Mouse (Mus musculus): ENCODE measurements around the gene Nubp2. TPM values are rescaled to one million over a fixed set of nuclear protein-coding genes. Genes with fewer than 3 reads are reported as not detected.

Gene Nubp2
- polyA plus RNA-seq, 1 experiment = 39.0 TPM

DNA sequence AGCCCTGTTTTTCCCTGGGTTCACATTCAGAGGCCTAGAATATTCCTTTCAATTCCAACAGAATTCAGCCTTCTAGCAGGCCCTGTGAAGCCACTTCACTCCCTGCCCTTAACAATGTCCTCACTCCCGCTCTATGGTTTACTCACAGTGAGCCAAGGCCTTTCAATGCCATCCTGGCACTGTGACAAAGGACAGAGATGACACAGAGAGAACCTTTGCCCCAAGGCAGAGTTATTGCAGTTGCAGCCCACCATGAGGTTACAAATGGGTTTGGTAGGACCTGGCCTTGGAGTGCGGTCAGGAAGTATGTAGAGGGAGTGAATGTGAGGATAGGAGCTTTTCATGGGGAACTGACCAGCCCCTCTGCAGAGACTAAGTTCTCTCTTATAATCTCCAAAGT is 21.4 kb upstream of the Nubp2 start:
- TF ChIP-seq CTCF (IDR thresholded peaks at IDR 0.05; ENCODE audit: borderline replicate concordance, insufficient read depth, low read depth, low read length) (no peak), POLR2A (IDR thresholded peaks at IDR 0.05; ENCODE audit: borderline replicate concordance, insufficient read depth, low read length) (no peak)
- DNase-seq = peak in 1 of 2 experiments; percentile 5
- Histone ChIP-seq H3K27ac (ENCODE audit: insufficient read depth, low read length) (no peak overlapping the region), H3K4me3 (replicated peaks; ENCODE audit: insufficient read depth, low read depth, low read length) (no peak overlapping the region), H3K27me3 (ENCODE audit: control insufficient read depth, insufficient read depth, low read length) (no peaks in the 10 kb centered on the region), H3K4me1 (ENCODE audit: control insufficient read depth, insufficient read depth, low read length) (no peaks in the 10 kb centered on the region)
- 80% methylated on average over 2 of the region's 2 CpGs for WGBS

DNA sequence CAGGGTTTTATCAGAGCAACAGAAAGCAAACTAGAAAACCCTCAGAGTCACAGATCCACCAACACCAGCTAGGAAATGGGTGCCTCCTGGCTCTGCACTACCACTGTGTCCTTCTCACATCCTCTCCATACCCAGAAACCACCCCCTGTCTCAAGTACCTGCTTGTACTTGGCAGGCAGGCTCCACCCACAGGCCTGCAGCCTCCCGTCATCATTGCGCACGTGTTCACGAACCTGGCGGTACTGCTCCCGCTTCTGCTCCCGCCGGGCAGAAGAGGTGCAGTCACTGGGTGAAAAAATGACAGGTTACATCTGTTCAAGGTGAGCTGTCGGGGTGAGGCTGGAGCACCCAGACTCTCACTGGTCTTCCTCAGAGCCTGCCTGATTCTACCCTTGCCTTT is 17.6 kb upstream of the Nubp2 start:
- TF ChIP-seq POLR2A (IDR thresholded peaks at IDR 0.05; ENCODE audit: borderline replicate concordance, insufficient read depth, low read length) (no peak), CTCF (IDR thresholded peaks at IDR 0.05; ENCODE audit: borderline replicate concordance, insufficient read depth, low read depth, low read length) (no peak)
- 91% methylated on average over 9 of the region's 9 CpGs for WGBS
- Histone ChIP-seq H3K27ac (ENCODE audit: insufficient read depth, low read length) (no peak overlapping the region), H3K4me1 (ENCODE audit: control insufficient read depth, insufficient read depth, low read length) (peaks cover 6% of the 10 kb centered on the region), H3K27me3 (ENCODE audit: control insufficient read depth, insufficient read depth, low read length) (no peaks in the 10 kb centered on the region), H3K4me3 (replicated peaks; ENCODE audit: insufficient read depth, low read depth, low read length) (no peak overlapping the region)
- no peak for DNase-seq

DNA sequence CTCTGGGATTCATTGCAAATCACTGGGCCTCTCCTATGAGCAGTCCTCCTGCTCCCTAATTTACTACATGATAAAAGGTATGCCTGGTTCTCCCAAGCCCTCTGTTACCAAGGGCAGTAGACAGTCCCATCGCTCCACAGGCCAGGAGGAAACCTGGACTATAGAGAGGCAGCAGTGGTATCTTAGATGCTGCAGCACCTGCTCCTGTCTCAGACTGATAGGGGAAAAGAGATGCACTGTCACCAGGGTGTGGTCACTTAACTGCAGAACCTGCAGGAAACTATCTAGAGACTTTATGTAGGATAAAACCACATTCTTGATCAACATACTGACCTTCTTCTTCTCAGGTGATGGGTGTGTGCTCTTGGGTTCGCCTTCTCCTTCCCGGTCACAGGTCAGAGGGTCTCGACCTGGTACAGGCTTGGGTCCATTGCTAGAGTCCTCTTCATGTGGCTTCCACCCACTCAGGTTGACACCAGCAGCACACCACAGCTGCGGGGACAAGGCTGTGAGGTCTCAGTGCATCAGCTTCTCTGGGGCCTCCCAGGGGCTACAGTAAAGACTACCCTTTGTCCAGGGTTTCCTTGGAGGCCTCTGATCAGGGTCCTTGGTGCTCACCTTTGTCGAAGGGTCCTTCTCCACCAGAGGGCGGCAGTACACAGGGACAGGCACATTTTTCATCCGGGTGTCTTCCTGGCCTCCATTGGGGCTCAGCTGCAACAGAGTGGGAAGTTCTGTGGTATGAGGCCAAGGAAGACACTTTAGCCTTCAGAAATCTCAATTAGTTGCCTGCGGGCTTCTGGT is 16.7 kb upstream of the Nubp2 start:
- Histone ChIP-seq H3K4me1 (ENCODE audit: control insufficient read depth, insufficient read depth, low read length) (peaks cover 14% of the 10 kb centered on the region), H3K27ac (ENCODE audit: insufficient read depth, low read length) (no peak overlapping the region), H3K4me3 (replicated peaks; ENCODE audit: insufficient read depth, low read depth, low read length) (no peak overlapping the region), H3K27me3 (ENCODE audit: control insufficient read depth, insufficient read depth, low read length) (no peaks in the 10 kb centered on the region)
- DNase-seq = peak in 1 of 2 experiments; percentile 44
- 59% methylated on average over 9 of the region's 9 CpGs for WGBS
- TF ChIP-seq POLR2A (IDR thresholded peaks at IDR 0.05; ENCODE audit: borderline replicate concordance, insufficient read depth, low read length) (no peak), CTCF (IDR thresholded peaks at IDR 0.05; ENCODE audit: borderline replicate concordance, insufficient read depth, low read depth, low read length) (peak; percentile 28; the same call in 1 of the 2 replicates)

DNA sequence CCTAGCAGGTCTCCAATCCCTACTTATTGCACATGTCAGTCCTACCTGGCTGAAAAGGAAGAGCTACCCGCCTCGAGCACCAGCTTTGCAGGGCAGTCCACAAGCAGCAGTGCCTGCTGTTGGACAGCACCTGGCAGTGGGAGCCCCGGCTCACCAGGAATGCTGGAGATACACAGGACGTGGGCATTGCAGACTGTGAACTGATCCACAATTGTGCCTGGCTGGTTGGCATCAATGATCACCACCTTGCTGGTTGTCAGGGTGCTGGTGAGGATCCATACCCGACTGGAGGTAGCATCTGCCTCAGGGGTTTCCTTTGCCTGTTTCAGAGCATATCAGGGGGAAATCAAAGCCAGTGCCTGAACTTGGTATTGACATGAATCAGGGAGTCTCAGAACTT is 16.0 kb upstream of the Nubp2 start:
- peaks cover 22% of the 10 kb centered on the region for H3K4me1 ChIP-seq (ENCODE audit: control insufficient read depth, insufficient read depth, low read length)
- no peak overlapping the region for H3K4me3 ChIP-seq (replicated peaks; ENCODE audit: insufficient read depth, low read depth, low read length)
- H3K27me3 ChIP-seq (ENCODE audit: control insufficient read depth, insufficient read depth, low read length) = no peaks in the 10 kb centered on the region
- H3K27ac ChIP-seq (ENCODE audit: insufficient read depth, low read length) = no peak overlapping the region
- WGBS = 89% methylated on average over 5 of the region's 5 CpGs
- DNase-seq = no peak
- no peak for TF ChIP-seq POLR2A (IDR thresholded peaks at IDR 0.05; ENCODE audit: borderline replicate concordance, insufficient read depth, low read length)
- TF ChIP-seq CTCF (IDR thresholded peaks at IDR 0.05; ENCODE audit: borderline replicate concordance, insufficient read depth, low read depth, low read length) = no peak

DNA sequence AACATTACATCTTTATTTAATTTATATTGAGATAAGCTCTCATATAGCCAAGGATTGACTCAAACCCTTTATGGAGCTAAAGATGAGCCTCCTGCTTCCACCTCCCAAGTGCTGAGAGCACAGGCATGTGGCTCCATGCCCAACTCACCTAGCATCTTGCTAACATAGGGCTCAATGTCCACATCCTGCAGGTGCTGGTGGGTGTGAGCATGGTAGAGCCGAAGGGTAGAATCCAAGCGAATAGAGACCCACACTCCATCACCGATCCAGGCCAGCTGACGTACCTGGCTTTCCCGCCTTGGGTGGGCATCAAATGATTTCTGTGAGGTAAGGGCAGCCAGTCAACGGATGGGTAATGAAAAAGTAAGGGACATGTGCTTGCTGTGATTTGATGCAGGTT is 13.9 kb upstream of the Nubp2 start:
- WGBS = 95% methylated on average over 6 of the region's 6 CpGs
- H3K4me3 ChIP-seq (replicated peaks; ENCODE audit: insufficient read depth, low read depth, low read length) = no peak overlapping the region
- DNase-seq = no peak
- H3K27me3 ChIP-seq (ENCODE audit: control insufficient read depth, insufficient read depth, low read length) = no peaks in the 10 kb centered on the region
- no peak overlapping the region for H3K27ac ChIP-seq (ENCODE audit: insufficient read depth, low read length)
- no peak for TF ChIP-seq POLR2A (IDR thresholded peaks at IDR 0.05; ENCODE audit: borderline replicate concordance, insufficient read depth, low read length)
- TF ChIP-seq CTCF (IDR thresholded peaks at IDR 0.05; ENCODE audit: borderline replicate concordance, insufficient read depth, low read depth, low read length) = no peak
- H3K4me1 ChIP-seq (ENCODE audit: control insufficient read depth, insufficient read depth, low read length) = peaks cover 24% of the 10 kb centered on the region

DNA sequence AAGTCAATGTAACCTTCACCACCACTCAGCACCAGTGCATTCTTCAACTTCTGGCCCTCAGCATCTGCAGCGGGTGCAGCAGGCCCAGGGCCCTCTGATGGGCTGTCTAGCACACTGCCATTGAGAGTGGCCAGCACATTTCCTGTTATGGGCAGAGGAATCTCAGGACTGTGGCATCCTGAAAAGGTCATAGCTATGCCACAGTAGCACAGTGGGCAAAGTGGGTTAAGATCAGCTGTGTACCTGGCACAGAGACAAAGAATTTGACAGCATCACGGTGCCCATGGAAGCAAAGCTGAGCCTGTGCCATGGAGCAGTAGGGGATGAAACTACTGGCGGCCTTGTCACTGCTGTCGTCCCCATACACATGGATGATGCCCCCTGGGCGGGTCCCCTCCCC is 13.0 kb upstream of the Nubp2 start:
- no peak for TF ChIP-seq CTCF (IDR thresholded peaks at IDR 0.05; ENCODE audit: borderline replicate concordance, insufficient read depth, low read depth, low read length)
- TF ChIP-seq POLR2A (IDR thresholded peaks at IDR 0.05; ENCODE audit: borderline replicate concordance, insufficient read depth, low read length) = no peak
- WGBS = 27% methylated on average over 5 of the region's 5 CpGs
- peak in 1 of 2 experiments; percentile 26 for DNase-seq
- no peak overlapping the region for H3K4me3 ChIP-seq (replicated peaks; ENCODE audit: insufficient read depth, low read depth, low read length)
- H3K4me1 ChIP-seq (ENCODE audit: control insufficient read depth, insufficient read depth, low read length) = peaks cover 24% of the 10 kb centered on the region
- no peaks in the 10 kb centered on the region for H3K27me3 ChIP-seq (ENCODE audit: control insufficient read depth, insufficient read depth, low read length)
- no peak overlapping the region for H3K27ac ChIP-seq (ENCODE audit: insufficient read depth, low read length)

DNA sequence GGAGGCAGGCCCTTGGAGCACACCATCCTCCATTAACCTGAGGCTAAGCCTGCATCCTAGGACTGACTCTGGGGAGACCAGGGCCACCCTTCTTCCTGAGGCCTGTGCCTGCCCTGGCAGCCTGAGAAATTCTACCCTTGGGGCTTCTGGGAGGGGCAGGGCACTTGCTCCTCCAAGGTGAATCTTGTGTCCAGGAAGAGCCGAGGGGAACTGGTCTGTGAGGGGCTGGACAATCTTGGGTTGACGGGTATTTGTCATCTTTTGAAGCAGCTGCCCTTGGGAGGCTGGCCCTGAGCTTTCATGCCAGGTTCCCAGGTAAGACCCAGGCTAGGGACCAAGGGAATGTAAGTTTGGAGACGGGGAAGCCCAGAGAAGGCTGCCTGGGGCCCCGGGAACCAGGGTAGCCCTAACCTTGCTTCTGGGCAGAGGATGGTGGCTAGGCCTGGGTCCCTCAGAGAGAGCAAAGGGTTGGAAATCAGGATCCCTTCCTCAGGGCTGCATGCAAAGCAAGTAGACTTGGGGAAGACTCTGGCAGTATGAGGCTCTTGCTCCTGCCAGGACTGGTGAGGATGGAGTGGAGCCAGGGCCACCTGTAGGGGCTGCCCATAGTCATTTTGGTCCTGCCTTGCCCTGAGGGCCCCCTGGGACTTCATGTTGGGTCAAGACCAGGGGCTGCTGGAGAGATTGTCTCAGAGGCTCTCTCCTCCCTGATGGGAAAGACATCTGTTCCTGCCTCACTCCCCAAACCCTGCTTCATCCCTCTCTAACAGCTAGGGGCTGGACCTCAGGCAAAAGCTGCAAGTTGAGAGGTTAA is 12.1 kb upstream of the Nubp2 start:
- no peaks in the 10 kb centered on the region for H3K27me3 ChIP-seq (ENCODE audit: control insufficient read depth, insufficient read depth, low read length)
- peaks cover 28% of the 10 kb centered on the region for H3K4me1 ChIP-seq (ENCODE audit: control insufficient read depth, insufficient read depth, low read length)
- 56% methylated on average over 4 of the region's 4 CpGs for WGBS
- H3K27ac ChIP-seq (ENCODE audit: insufficient read depth, low read length) = no peak overlapping the region
- TF ChIP-seq CTCF (IDR thresholded peaks at IDR 0.05; ENCODE audit: borderline replicate concordance, insufficient read depth, low read depth, low read length) = no peak
- TF ChIP-seq POLR2A (IDR thresholded peaks at IDR 0.05; ENCODE audit: borderline replicate concordance, insufficient read depth, low read length) = no peak
- DNase-seq = peak in 1 of 2 experiments; percentile 31
- peak overlapping the region; percentile 87 for H3K4me3 ChIP-seq (replicated peaks; ENCODE audit: insufficient read depth, low read depth, low read length)

Data from cerebellum, adult 2 months (tissue).